Comparison of ENCODE assay signal across 8 mouse cellular contexts in the genomic region with DNA sequence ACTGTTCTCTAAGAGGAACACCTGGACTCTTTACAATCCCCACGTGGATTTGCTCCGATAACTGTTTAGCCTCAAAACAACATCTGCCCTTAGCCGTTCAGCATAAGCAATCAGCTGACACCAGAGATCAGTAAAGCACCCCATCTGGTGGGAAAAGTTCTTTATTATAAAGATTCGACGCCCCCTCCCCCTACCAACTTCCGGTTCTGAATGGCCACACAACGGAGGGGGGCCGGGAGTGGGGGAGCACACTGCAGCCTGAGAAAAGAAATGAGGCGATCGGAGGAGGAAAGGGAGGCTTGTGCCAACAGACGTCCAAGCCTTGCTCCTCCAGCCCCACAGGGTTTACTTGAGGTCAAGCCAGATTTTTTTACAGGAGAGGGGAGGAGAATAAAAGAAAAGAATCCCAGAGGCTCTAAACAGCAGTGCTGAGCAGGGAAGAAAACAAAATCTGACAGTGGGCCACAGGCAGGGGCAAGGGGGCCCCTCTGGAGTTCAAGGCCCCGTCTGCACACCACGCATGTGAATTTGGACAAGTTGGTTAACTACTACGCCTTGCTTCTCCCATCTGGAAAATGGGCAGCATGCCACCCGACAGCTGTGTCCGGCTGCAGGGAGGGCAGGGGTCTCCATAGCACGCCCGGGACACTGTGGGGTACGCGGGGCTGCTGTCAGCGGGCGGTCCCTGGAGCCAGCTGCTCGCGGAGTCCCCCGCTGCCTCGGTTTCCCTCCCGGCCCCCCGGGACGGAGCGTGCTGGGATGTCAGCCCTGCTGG. TPM values are rescaled to one million over a fixed set of nuclear protein-coding genes. Genes with fewer than 3 reads are reported as not detected.
DNase-seq lines count a peak whose midpoint lies in the region; ATAC-seq and TF ChIP-seq lines count a peak whose summit lies in the region.

No protein-coding gene starts in this region.

- H3K4me3 ChIP-seq in MEL (ENCODE audit: control insufficient read depth in 1 of 2, insufficient read depth in 1 of 2, low read depth in 2 of 2, low read length in 2 of 2): peak overlapping the region; percentile 87 to 89
- peak overlapping the region; percentile 89 for H3K4me3 ChIP-seq in forebrain, embryonic 16.5 days (replicated peaks; ENCODE audit: low read length)

- peaks cover 2 to 7% of the 10 kb centered on the region in 2 experiments; a peak in 3 of 4 replicates for H3K4me1 ChIP-seq in MEL (ENCODE audit: control insufficient read depth in 1 of 2, insufficient read depth in 2 of 2, low read length in 2 of 2)
- peaks cover 16% of the 10 kb centered on the region for H3K4me1 ChIP-seq in forebrain, embryonic 16.5 days (replicated peaks; ENCODE audit: control insufficient read depth, insufficient read depth, low read length)

- peak; percentile 70 for DNase-seq in MEL (ENCODE audit: low read depth, low spot score)
- DNase-seq in c-Kit-positive CD71-positive TER-119-positive erythroid progenitor cells, embryonic 14.5 days (ENCODE audit: low spot score): peak; percentile 34
- peak; percentile 69 for DNase-seq in heart, postnatal 4 days
- DNase-seq in layer of hippocampus, adult 9-11 months: peak; percentile 39
- peak; percentile 66 for DNase-seq in lung, postnatal 25 days (ENCODE audit: low spot score)
- peak; percentile 61 for DNase-seq in ovary, postnatal 36 days (ENCODE audit: low spot score)
- DNase-seq in urinary bladder, postnatal 36 days (ENCODE audit: low spot score in 2 of 2): peak; percentile 31 to 64

- peak overlapping the region; percentile 97 for H3K4me2 ChIP-seq in forebrain, embryonic 16.5 days (ENCODE audit: low read length)

- TF ChIP-seq CTCF in MEL (IDR thresholded peaks at IDR 0.05 in 2 of 3, conservative IDR thresholded peaks at IDR 0.05 in 1 of 3; ENCODE audit: control insufficient read depth in 1 of 3, insufficient read depth in 1 of 3, low read depth in 2 of 3, low read length in 3 of 3, poor library complexity in 1 of 3, severe bottlenecking in 1 of 3): no peak

- peaks cover 14% of the 10 kb centered on the region for H3K79me2 ChIP-seq in MEL (ENCODE audit: control insufficient read depth, insufficient read depth, low read length, poor library complexity)

- H3K36me3 ChIP-seq in MEL (ENCODE audit: control insufficient read depth in 1 of 2, insufficient read depth in 2 of 2, low read length in 2 of 2): peaks cover 2 to 11% of the 10 kb centered on the region in 2 experiments; a peak in 3 of 4 replicates
- H3K36me3 ChIP-seq in forebrain, embryonic 16.5 days (ENCODE audit: control insufficient read depth, insufficient read depth): peaks cover 4% of the 10 kb centered on the region; the same call in 1 of the 2 replicates

- peaks cover 4 to 5% of the 10 kb centered on the region in 2 experiments; a peak in 3 of 4 replicates for H3K27me3 ChIP-seq in MEL (ENCODE audit: control insufficient read depth in 1 of 2, insufficient read depth in 2 of 2, low read length in 2 of 2)
- no peaks in the 10 kb centered on the region for H3K27me3 ChIP-seq in forebrain, embryonic 16.5 days (replicated peaks; ENCODE audit: control insufficient read depth, insufficient read depth, low read length)

- TF ChIP-seq RAD21 in MEL (IDR thresholded peaks at IDR 0.05; ENCODE audit: low read depth, low read length): no peak

- WGBS in forebrain, embryonic 16.5 days: under 1% methylated on average over 30 of the region's 30 CpGs

- peak overlapping the region; percentile 34 for H3K27ac ChIP-seq in MEL (ENCODE audit: control insufficient read depth, low read depth, low read length)
- peak overlapping the region; percentile 83 for H3K27ac ChIP-seq in forebrain, embryonic 16.5 days (ENCODE audit: low read length)

- TF ChIP-seq POLR2A in MEL (IDR thresholded peaks at IDR 0.05; ENCODE audit: control insufficient read depth in 1 of 2, insufficient read depth in 1 of 2, low read depth in 1 of 2, low read length in 2 of 2, poor library complexity in 1 of 2): no peak

- peak; percentile 29 for ATAC-seq in forebrain, embryonic 16.5 days

- H3K9ac ChIP-seq in MEL (ENCODE audit: control insufficient read depth, low read depth, low read length, poor library complexity, severe bottlenecking): peak overlapping the region; percentile 79
- peak overlapping the region; percentile 92 for H3K9ac ChIP-seq in forebrain, embryonic 16.5 days (replicated peaks; ENCODE audit: low read depth, low read length)

- TF ChIP-seq EP300 in MEL (IDR thresholded peaks at IDR 0.05; ENCODE audit: low read depth in 1 of 2, low read length in 2 of 2): peak in 1 of 2 experiments; percentile 33; a peak in 1 of 4 replicates

- no peaks in the 10 kb centered on the region for H3K9me3 ChIP-seq in MEL (replicated peaks; ENCODE audit: insufficient read depth, low read length)
- no peaks in the 10 kb centered on the region for H3K9me3 ChIP-seq in forebrain, embryonic 16.5 days (ENCODE audit: control insufficient read depth, low read length)

TF ChIP-seq in MEL, 35 proteins besides CTCF, POLR2A, EP300 and RAD21:
- TF ChIP-seq NELFE (IDR thresholded peaks at IDR 0.05; ENCODE audit: low read depth, low read length) (no peak), BHLHE40 (IDR thresholded peaks at IDR 0.05; ENCODE audit: borderline replicate concordance, low read depth, low read length) (no peak; the same call in 1 of the 2 replicates), ZC3H11A (IDR thresholded peaks at IDR 0.05; ENCODE audit: low read depth, low read length) (no peak), SIN3A (IDR thresholded peaks at IDR 0.05; ENCODE audit: low read length) (peak; percentile 56; the same call in 1 of the 2 replicates), ELF1 (IDR thresholded peaks at IDR 0.05; ENCODE audit: low read depth, low read length) (peak; percentile 63), MXI1 (IDR thresholded peaks at IDR 0.05; ENCODE audit: low read depth, low read length) (peak; percentile 64), TAL1 (IDR thresholded peaks at IDR 0.05; ENCODE audit: low read length) (peak; percentile 18; the same call in 1 of the 2 replicates), MAZ (IDR thresholded peaks at IDR 0.05; ENCODE audit: low read depth, low read length) (peak; percentile 85), RCOR1 (IDR thresholded peaks at IDR 0.05; ENCODE audit: low read depth, low read length) (peak; percentile 20; the same call in 1 of the 2 replicates), USF1 (IDR thresholded peaks at IDR 0.05; ENCODE audit: low read depth, low read length) (peak; percentile 60), TCF12 (IDR thresholded peaks at IDR 0.05; ENCODE audit: low read depth, low read length) (peak; percentile 56), HCFC1 (IDR thresholded peaks at IDR 0.05; ENCODE audit: low read depth, low read length) (0 out of 2 replicates have a peak, but pooled peaks have one; percentile 8), MAX (IDR thresholded peaks at IDR 0.05; ENCODE audit: low read length) (peak; percentile 77), ETS1 (IDR thresholded peaks at IDR 0.05; ENCODE audit: low read depth, low read length) (peak; percentile 84)

RNA-seq across cellular contexts. Expression of a gene that starts 28.4 kb away (rescaled TPM):
- total RNA-seq in MEL (2012; rRNA removed): 31.4 and 37.1 TPM in 2 replicates
- polyA plus RNA-seq in MEL (2012; ENCODE audit: insufficient read depth in 1 of 2, insufficient read length in 2 of 2, low read depth in 1 of 2, low replicate concordance in 2 of 2, missing spikeins in 1 of 2): 100 to 1,000 TPM in 1 of 2 experiments, 10 to 100 TPM in 1; 26.2 to 327 TPM
- polyA plus RNA-seq in forebrain, embryonic 16.5 days (2015; fragmentation: Nextera tagmentation; extraction: Ambion mirVana): 24.7 and 27.9 TPM in 2 replicates
- 10 to 100 TPM; 61.4 to 62.7 TPM for total RNA-seq in heart, postnatal 4 days (2021)

Comparison
In these comparisons a context has a peak if more than half of its experiments do, and no peak if none do; other contexts are left out.
1. Peak in every context shown above with its lines: DNase-seq, ATAC-seq, H3K4me3 ChIP-seq and H3K27ac ChIP-seq.